Mouse (Mus musculus) ES-Bruce4 (cell line): ENCODE results near the gene Rab9b. TPM values are rescaled to one million over a fixed set of nuclear protein-coding genes. Genes with fewer than 3 reads are reported as not detected.
A peak's percentile ranks its signal among the peaks of the same experiment; 100 is the strongest.

Experiments used
- H3K27ac ChIP-seq: 2 replicates; pipeline ENCODE4 v1.5.1; 2012; ENCODE audit warnings: low read length, inconsistent platforms; ENCODE audit not compliant: insufficient read depth
- H3K27me3 ChIP-seq: 2 replicates; pipeline ENCODE4 v1.6.1; 2012; ENCODE audit warnings: mild to moderate bottlenecking, low read length, inconsistent platforms; ENCODE audit not compliant: control insufficient read depth, poor library complexity, insufficient read depth, severe bottlenecking
- H3K36me3 ChIP-seq: 2 replicates; pipeline ENCODE4 v1.6.1; 2012; ENCODE audit warnings: inconsistent platforms, mild to moderate bottlenecking, low read length, moderate library complexity; ENCODE audit not compliant: control insufficient read depth, poor library complexity, insufficient read depth, severe bottlenecking
- H3K4me1 ChIP-seq: one replicate; pipeline ENCODE4 v1.8.1; 2011; ENCODE audit warnings: low read length; ENCODE audit not compliant: control insufficient read depth, insufficient read depth
- H3K4me3 ChIP-seq: 2 replicates; pipeline ENCODE4 v1.5.1; 2011; ENCODE audit warnings: low read depth, mild to moderate bottlenecking, low read length
- H3K9ac ChIP-seq: 2 replicates; pipeline ENCODE4 v1.6.1; 2012; ENCODE audit warnings: low read depth, mild to moderate bottlenecking, inconsistent platforms; ENCODE audit not compliant: poor library complexity, severe bottlenecking
- H3K9me3 ChIP-seq: replicated peaks from 2 replicates; pipeline ENCODE4 v1.6.1; 2012; ENCODE audit warnings: mild to moderate bottlenecking, low read length, inconsistent platforms; ENCODE audit not compliant: control insufficient read depth, poor library complexity, insufficient read depth, severe bottlenecking
- CTCF ChIP-seq: IDR thresholded peaks from one replicate; pipeline ENCODE4 v1.8.1; 2011; ENCODE audit warnings: low read depth, low read length
- EP300 ChIP-seq: IDR thresholded peaks from 2 replicates; pipeline ENCODE4 v1.6.1; 2011; ENCODE audit warnings: low read depth, low read length; ENCODE audit not compliant: insufficient read depth
- POLR2A ChIP-seq: IDR thresholded peaks from one replicate; pipeline ENCODE4 v1.8.1; 2011; ENCODE audit warnings: low read length; ENCODE audit not compliant: insufficient read depth
- polyA plus RNA-seq: library from polyadenylated mRNA; stranded (reverse); fragments of >200 nt; gene quantifications from 2 replicates; pipeline ENCODE4 v1.2.4, GENCODE M21; 2011; ENCODE audit warnings: low read depth; ENCODE audit not compliant: missing spikeins, insufficient read depth, insufficient read length

Gene Rab9b
- polyA plus RNA-seq, 1 experiment: not detected

- no peaks in the 10 kb centered on the region for H3K9me3 ChIP-seq
- H3K9ac ChIP-seq: no peak within 1 kb of the TSS
- no peaks in the 10 kb centered on the region for H3K36me3 ChIP-seq
- H3K4me1 ChIP-seq: peaks cover 2% of the 10 kb centered on the region
- TF ChIP-seq POLR2A: no peak
- no peak for TF ChIP-seq EP300
- H3K4me3 ChIP-seq: no peak within 1 kb of the TSS
- no peak within 1 kb of the TSS for H3K27ac ChIP-seq
- no peaks in the 10 kb centered on the region for H3K27me3 ChIP-seq
Observed at GRCm38 (mm10) chrX:136822371-136822770, 46.2 kb downstream of the Rab9b start, which contains the start of gene Plp1. Gene Plp1 (plus strand): TSS chrX:136822671.

GRCm38 (mm10) chrX:136820250-136820649 is 48.3 kb downstream of the Rab9b start:
- Histone ChIP-seq H3K4me1 (no peaks in the 10 kb centered on the region), H3K36me3 (no peaks in the 10 kb centered on the region), H3K9ac (no peak overlapping the region), H3K9me3 (no peaks in the 10 kb centered on the region), H3K27ac (no peak overlapping the region), H3K27me3 (no peaks in the 10 kb centered on the region), H3K4me3 (no peak overlapping the region)
- peak; percentile 59 for TF ChIP-seq CTCF
- TF ChIP-seq EP300: no peak

GRCm38 (mm10) chrX:136819752-136820151 is 48.8 kb downstream of the Rab9b start:
- H3K36me3 ChIP-seq: no peaks in the 10 kb centered on the region

More at GRCm38 (mm10) chrX:136819752-136820151, 48.8 kb downstream of the Rab9b start:
- TF ChIP-seq CTCF (no peak), POLR2A (no peak), EP300 (no peak)
- Histone ChIP-seq H3K9ac (no peak overlapping the region), H3K27me3 (no peaks in the 10 kb centered on the region), H3K4me3 (no peak overlapping the region), H3K4me1 (no peaks in the 10 kb centered on the region), H3K9me3 (no peaks in the 10 kb centered on the region), H3K27ac (no peak overlapping the region)

Other genes with a start within 250 kb of the Rab9b start
- 2.4 and 3.1 TPM in 2 replicates for gene Tceal1, start 160.8 kb downstream of the Rab9b start, polyA plus RNA-seq
- 791 and 797 TPM in 2 replicates for gene Morf4l2, start 125.1 kb downstream of the Rab9b start, polyA plus RNA-seq
- not detected in 2 replicates for gene Glra4, start 88.6 kb downstream of the Rab9b start, polyA plus RNA-seq
- 4.0 and 7.5 TPM in 2 replicates for gene Plp1, start 46.1 kb downstream of the Rab9b start, polyA plus RNA-seq
- not detected in 2 replicates for gene H2bfm, start 58.6 kb upstream of the Rab9b start, polyA plus RNA-seq
- gene Tmsb15b2, start 106.7 kb upstream of the Rab9b start, polyA plus RNA-seq: 24.3 and 34.1 TPM in 2 replicates
- 1.4 TPM in 1 of 2 replicates, not detected in the other for gene Tmsb15l, start 108.1 kb upstream of the Rab9b start, polyA plus RNA-seq
- 38.2 and 38.7 TPM in 2 replicates for gene Tmsb15b1, start 108.1 kb upstream of the Rab9b start, polyA plus RNA-seq
- gene Zcchc18, start 124.4 kb upstream of the Rab9b start, polyA plus RNA-seq: 2.2 and 2.4 TPM in 2 replicates
- 11.6 and 14.0 TPM in 2 replicates for gene Slc25a53, start 169.5 kb upstream of the Rab9b start, polyA plus RNA-seq
- 12.2 and 12.9 TPM in 2 replicates for gene Fam199x, start 180.8 kb upstream of the Rab9b start, polyA plus RNA-seq